Mouse (Mus musculus) brain, embryonic 14.5 days (tissue): ENCODE results near the gene Pde4b.

Experiments used
- CTCF ChIP-seq: fragments of 200-500 bp; IDR thresholded peaks from 2 replicates; pipeline ENCODE4 v1.5.1; 2012; ENCODE audit warnings: inconsistent platforms, mild to moderate bottlenecking, moderate library complexity, borderline replicate concordance; ENCODE audit not compliant: insufficient read depth, insufficient read length; ENCODE audit errors: extremely low read depth
- POLR2A ChIP-seq: fragments of 200-500 bp; IDR thresholded peaks from 2 replicates; pipeline ENCODE4 v1.6.1; 2012; ENCODE audit warnings: mild to moderate bottlenecking, inconsistent platforms, borderline replicate concordance; ENCODE audit not compliant: poor library complexity, insufficient read depth, insufficient read length, severe bottlenecking; ENCODE audit errors: extremely low read depth

- TF ChIP-seq POLR2A (no peak), CTCF (no peak)
Measured at GRCm38 (mm10) chr4:102620179-102620910, 533.0 kb downstream of the Pde4b start.
